In genomic region chr17:80886211-80886701, GRCm38 (mm10) we compare ENCODE assay signal across 12 mouse cellular contexts. TPM values are rescaled to one million over a fixed set of nuclear protein-coding genes. Genes with fewer than 3 reads are reported as not detected.
A peak's percentile ranks its signal among the peaks of the same experiment; 100 is the strongest.
DNase-seq lines count a peak whose midpoint lies in the region; ATAC-seq and TF ChIP-seq lines count a peak whose summit lies in the region.
"Had no signal": no experiment of that assay in that cellular context is flagged by ENCODE, and none has a peak within 500 bp of the region (broad histone marks: within the 10 kb centered on the region; RNA-seq: fewer than 3 reads in every experiment).

No protein-coding gene starts in this region.

- POLR2A ChIA-PET in Patski (lab: Charles Lee), result no interaction called here

- H3K27me3 ChIP-seq in hindbrain, embryonic 14.5 days (ENCODE audit: control insufficient read depth, insufficient read depth, low read length), result no peaks in the 10 kb centered on the region
- H3K27me3 ChIP-seq in hindbrain, embryonic 10.5 days (ENCODE audit: insufficient read depth, poor library complexity, severe bottlenecking), result no peaks in the 10 kb centered on the region
- H3K27me3 ChIP-seq in Patski, result no peaks in the 10 kb centered on the region
- no peaks in the 10 kb centered on the region for H3K27me3 ChIP-seq in limb, embryonic 10.5 days (ENCODE audit: low read depth, poor library complexity, severe bottlenecking)
- H3K27me3 ChIP-seq: liver, embryonic 12.5 days had no signal

- no peak overlapping the region for H3K4me2 ChIP-seq in hindbrain, embryonic 14.5 days (replicated peaks)
- H3K4me2 ChIP-seq: liver, embryonic 12.5 days had no signal

- H3K9me3 ChIP-seq in hindbrain, embryonic 14.5 days (ENCODE audit: control insufficient read depth, low read length), result no peaks in the 10 kb centered on the region
- no peaks in the 10 kb centered on the region for H3K9me3 ChIP-seq in hindbrain, embryonic 10.5 days
- no peaks in the 10 kb centered on the region for H3K9me3 ChIP-seq in limb, embryonic 10.5 days (replicated peaks)
- H3K9me3 ChIP-seq: liver, embryonic 12.5 days had no signal

- no peak for ATAC-seq in hindbrain, embryonic 14.5 days (ENCODE audit: low FRiP score)
- ATAC-seq in Patski, result peak; percentile 36
- ATAC-seq: liver, embryonic 12.5 days had no signal

- H3K9ac ChIP-seq in hindbrain, embryonic 14.5 days, result no peak overlapping the region
- H3K9ac ChIP-seq: liver, embryonic 12.5 days had no signal

- H3K4me3 ChIP-seq in hindbrain, embryonic 14.5 days (replicated peaks; ENCODE audit: low read length), result no peak overlapping the region
- no peak overlapping the region for H3K4me3 ChIP-seq in hindbrain, embryonic 10.5 days
- no peak overlapping the region for H3K4me3 ChIP-seq in limb, embryonic 10.5 days
- H3K4me3 ChIP-seq: liver, embryonic 12.5 days had no signal

- no peak for DNase-seq in hindbrain, embryonic 14.5 days (ENCODE audit: low spot score)
- DNase-seq in hindbrain, embryonic 10.5 days (ENCODE audit: low spot score), result no peak
- peak; percentile 47 for DNase-seq in Patski (ENCODE audit: low read depth, low spot score)
- peak; percentile 54 to 64 for DNase-seq in cerebellum, postnatal 10 days
- DNase-seq in limb, embryonic 10.5 days (ENCODE audit: low spot score), result no peak
- DNase-seq in retina, embryonic 14.5 days (ENCODE audit: low spot score), result no peak
- no peak for DNase-seq in thymus, postnatal 4 days
- DNase-seq in adrenal gland, postnatal 4 days (ENCODE audit: low spot score in 2 of 2), result no peak
- DNase-seq: kidney, adult 8-10 months; right cerebral cortex, postnatal 25 days; thymus, postnatal 36 days had no signal

- peak overlapping the region; percentile 72; the same call in 1 of the 2 replicates for H3K27ac ChIP-seq in hindbrain, embryonic 14.5 days
- no peak overlapping the region for H3K27ac ChIP-seq in hindbrain, embryonic 10.5 days
- peak overlapping the region; percentile 87 for H3K27ac ChIP-seq in limb, embryonic 10.5 days
- H3K27ac ChIP-seq: liver, embryonic 12.5 days had no signal

- 86% methylated on average over 3 of the region's 3 CpGs for WGBS in hindbrain, embryonic 14.5 days
- 78% methylated on average over 3 of the region's 3 CpGs for WGBS in hindbrain, embryonic 10.5 days
- WGBS in limb, embryonic 10.5 days, result 56% methylated on average over 3 of the region's 3 CpGs

- no peaks in the 10 kb centered on the region for H3K36me3 ChIP-seq in hindbrain, embryonic 14.5 days (replicated peaks; ENCODE audit: control insufficient read depth, insufficient read depth)
- H3K36me3 ChIP-seq in hindbrain, embryonic 10.5 days, result no peaks in the 10 kb centered on the region
- H3K36me3 ChIP-seq in limb, embryonic 10.5 days, result no peaks in the 10 kb centered on the region
- H3K36me3 ChIP-seq: liver, embryonic 12.5 days had no signal

- H3K4me1 ChIP-seq in hindbrain, embryonic 14.5 days (replicated peaks; ENCODE audit: control insufficient read depth, insufficient read depth, low read length), result peaks cover 21% of the 10 kb centered on the region
- H3K4me1 ChIP-seq in hindbrain, embryonic 10.5 days (replicated peaks), result peaks cover 19% of the 10 kb centered on the region
- H3K4me1 ChIP-seq in limb, embryonic 10.5 days, result peaks cover 55% of the 10 kb centered on the region

- in situ Hi-C loops in Patski (cut with MboI; ENCODE audit: low pct_unique_long_range_greater_than_20kb), result no loop called here

- CTCF ChIA-PET in Patski (lab: Charles Lee), result no interaction called here

- no peak for TF ChIP-seq CTCF in Patski (IDR thresholded peaks at IDR 0.05)

RNA-seq across cellular contexts. Expression of gene Tmem178, which starts 58.2 kb away (rescaled TPM):
- 33.9 and 34.2 TPM in 2 replicates for polyA plus RNA-seq in hindbrain, embryonic 14.5 days (2014; fragmentation: Nextera tagmentation; extraction: Ambion mirVana)
- polyA plus RNA-seq in hindbrain, embryonic 10.5 days (2016; fragmentation: Nextera tagmentation; extraction: Ambion mirVana), result 4.5 and 13.0 TPM in 2 replicates
- 13.4 TPM for polyA plus RNA-seq in Patski (2021)
- 3.1 and 5.5 TPM in 2 replicates for polyA plus RNA-seq in limb, embryonic 10.5 days (2016; fragmentation: Nextera tagmentation; extraction: Ambion mirVana)
- total RNA-seq in adrenal gland, postnatal 4 days (2021), result 10 to 100 TPM in 1 of 2 experiments, 1 to 10 TPM in 1; 7.6 to 10.0 TPM

Comparison
In these comparisons a context has a peak if more than half of its experiments do, and no peak if none do; other contexts are left out.
1. DNase-seq: peak in Patski (single experiment) and cerebellum, postnatal 10 days (2 of 2); none in hindbrain, embryonic 14.5 days (single experiment), hindbrain, embryonic 10.5 days (single experiment), limb, embryonic 10.5 days (single experiment), retina, embryonic 14.5 days (single experiment), thymus, postnatal 4 days (single experiment) and adrenal gland, postnatal 4 days (0 of 2).